Mouse (Mus musculus): ENCODE data around the gene Hist1h2af. TPM values are rescaled to one million over a fixed set of nuclear protein-coding genes. Genes with fewer than 3 reads are reported as not detected.
"Not testable (repeated sequence)": the region's sequence is repeated elsewhere in the genome, so short reads cannot be mapped to it uniquely, and the experiment has no call there.

Hist1h2af gene
- total RNA-seq, 2 experiments from 2014 or later: 2.0 TPM; not detected in 1

- intact Hi-C loops (cut with DNase I): no loop called here
- DNase-seq: peak; percentile 76
- peak overlapping the region; percentile 81 for H3K4me3 ChIP-seq
- no peak for TF ChIP-seq CTCF (IDR thresholded peaks at IDR 0.05)
- peak overlapping the region; percentile 84 for H3K27ac ChIP-seq
Observed at GRCm38 (mm10) chr13:23554925-23555838, 21.5 kb downstream of the Hist1h2af start.

DNA sequence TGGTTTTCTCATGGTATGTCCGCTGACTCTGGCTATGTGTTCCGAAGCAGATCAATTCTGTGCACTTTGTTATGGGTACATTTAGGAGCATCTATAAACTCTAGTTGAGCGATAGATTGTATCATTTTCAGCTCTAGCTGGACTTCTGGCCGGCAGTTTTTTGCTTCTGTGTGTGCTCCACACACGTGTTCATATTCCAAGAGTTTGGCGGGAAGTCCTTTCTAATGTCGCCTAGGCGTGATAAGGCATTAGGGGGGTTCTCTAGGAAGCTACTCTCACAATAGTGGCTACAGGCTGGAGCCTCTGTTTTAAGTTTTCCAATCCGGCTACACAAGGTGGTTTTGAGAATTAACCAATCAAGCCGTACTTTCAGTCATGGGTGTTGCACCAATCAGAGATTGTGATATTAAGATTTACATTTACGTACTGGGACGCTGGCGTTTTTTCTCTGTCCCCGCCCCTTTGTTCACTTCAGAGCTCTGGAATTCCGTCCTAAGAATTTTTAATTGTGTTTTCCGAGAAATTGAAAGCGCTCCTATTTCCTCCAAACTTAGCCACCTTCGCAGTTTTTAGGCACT lies 22.2 kb downstream of the Hist1h2af start:
- peak; percentile 38 for DNase-seq
- TF ChIP-seq CTCF (IDR thresholded peaks at IDR 0.05): no peak
- peak overlapping the region; percentile 81 for H3K4me3 ChIP-seq
- intact Hi-C loops (cut with DNase I): no loop called here
- H3K27ac ChIP-seq: peak overlapping the region; percentile 84

GRCm38 (mm10) chr13:23556906-23557305 lies 23.2 kb downstream of the Hist1h2af start:
- no peak for DNase-seq
- TF ChIP-seq CTCF (IDR thresholded peaks at IDR 0.05): no peak
- Histone ChIP-seq H3K27ac (no peak overlapping the region), H3K4me3 (no peak overlapping the region)
- intact Hi-C loops (cut with DNase I): no loop called here

GRCm38 (mm10) chr13:23560699-23561098 lies 27.0 kb downstream of the Hist1h2af start:
- not testable (repeated sequence) for H3K27ac ChIP-seq

DNA sequence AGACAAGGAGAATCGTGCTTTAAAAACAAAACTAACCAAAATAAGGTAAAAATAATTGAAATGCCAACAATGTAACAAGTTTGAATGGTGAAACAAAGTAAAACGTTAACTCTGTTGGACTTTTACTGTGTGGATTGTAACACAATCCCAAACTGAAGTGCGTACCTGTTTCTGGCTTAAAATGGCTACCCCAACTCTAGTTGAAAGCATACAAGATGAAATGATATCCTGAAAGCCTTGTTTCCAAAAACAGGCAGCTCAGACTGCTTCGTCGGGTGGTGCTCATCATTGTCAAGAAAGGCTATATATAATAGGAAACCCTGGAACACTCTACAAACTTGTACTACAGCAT lies 27.8 kb downstream of the Hist1h2af start:
- peak overlapping the region; percentile 86 for H3K4me3 ChIP-seq
- H3K27ac ChIP-seq: peak overlapping the region; percentile 98
- intact Hi-C loops (cut with DNase I): loop anchor here (10.0 kb wide), 1 partner anchor 173 kb away; the partner anchor contains the start of gene Hist1h1c
- DNase-seq: not testable (repeated sequence)

More at GRCm38 (mm10) chr13:23560699-23561098, 27.0 kb downstream of the Hist1h2af start:
- DNase-seq, H3K4me3 ChIP-seq: not testable (repeated sequence)
- intact Hi-C loops (cut with DNase I): loop anchor here (10.0 kb wide), 1 partner anchor 174 kb away; the partner anchor contains the start of gene Hist1h1c

- intact Hi-C loops (cut with DNase I): loop anchor here (10.0 kb wide), 1 partner anchor 173 kb away; the partner anchor contains the start of gene Hist1h1c
Observed at GRCm38 (mm10) chr13:23561883-23562659, 28.4 kb downstream of the Hist1h2af start, which contains the start of gene Hist1h3e. TSS of gene Hist1h3e (minus strand) at chr13:23562369.

DNA sequence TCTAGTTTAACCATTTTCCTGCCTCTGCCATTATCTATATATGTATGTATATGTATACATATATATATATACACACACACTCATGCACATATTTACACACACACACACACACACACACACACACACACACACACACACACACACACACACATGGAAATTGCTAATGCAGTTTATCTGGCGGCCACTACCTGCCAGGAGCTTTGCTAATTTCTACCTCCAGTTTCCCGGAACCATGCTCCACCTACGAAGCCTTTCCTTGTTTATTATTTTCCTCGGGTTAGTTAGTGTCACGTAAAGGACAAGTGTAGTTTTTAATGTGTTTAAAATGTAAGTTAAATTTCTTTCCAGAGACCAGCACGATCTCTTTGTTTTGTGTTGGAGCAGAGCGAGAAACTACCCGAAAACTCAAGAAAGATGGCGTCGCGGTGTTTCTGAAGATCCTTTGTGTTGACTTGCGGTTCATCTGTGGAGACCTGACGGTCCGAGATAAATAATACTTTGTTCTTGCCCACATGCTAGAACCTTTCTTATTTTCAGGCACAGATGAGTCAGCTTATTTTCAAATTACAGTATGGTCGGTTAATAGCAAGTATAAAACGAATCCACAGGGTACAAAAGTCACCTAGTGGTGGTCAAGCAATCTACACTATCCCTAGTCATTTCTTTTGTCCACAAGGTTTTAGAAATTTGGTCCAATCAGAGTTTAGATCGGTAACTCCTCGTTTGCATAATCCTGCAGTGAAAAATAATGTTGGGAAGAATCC lies 29.2 kb downstream of the Hist1h2af start:
- Histone ChIP-seq H3K4me3 (peak overlapping the region; percentile 86), H3K27ac (peak overlapping the region; percentile 98)
- DNase-seq: no peak
- intact Hi-C loops (cut with DNase I): loop anchor here (10.0 kb wide), 1 partner anchor 172 kb away; the partner anchor contains the start of gene Hist1h1c
- TF ChIP-seq CTCF (IDR thresholded peaks at IDR 0.05): peak; percentile 58

More at GRCm38 (mm10) chr13:23561883-23562659, 28.4 kb downstream of the Hist1h2af start, which contains the start of gene Hist1h3e:
- peak; percentile 92 for DNase-seq
- Histone ChIP-seq H3K27ac (peak within 1 kb of the TSS; percentile 98), H3K4me3 (peak within 1 kb of the TSS; percentile 86)

- intact Hi-C loops (cut with DNase I): loop anchor here (10.0 kb wide), 1 partner anchor 170 kb away; the partner anchor contains the start of gene Hist1h1c
- no peak for TF ChIP-seq CTCF (IDR thresholded peaks at IDR 0.05)
- Histone ChIP-seq H3K27ac (no peak overlapping the region), H3K4me3 (no peak overlapping the region)
- DNase-seq: no peak
Observed at GRCm38 (mm10) chr13:23564482-23564881, 30.8 kb downstream of the Hist1h2af start.

DNA sequence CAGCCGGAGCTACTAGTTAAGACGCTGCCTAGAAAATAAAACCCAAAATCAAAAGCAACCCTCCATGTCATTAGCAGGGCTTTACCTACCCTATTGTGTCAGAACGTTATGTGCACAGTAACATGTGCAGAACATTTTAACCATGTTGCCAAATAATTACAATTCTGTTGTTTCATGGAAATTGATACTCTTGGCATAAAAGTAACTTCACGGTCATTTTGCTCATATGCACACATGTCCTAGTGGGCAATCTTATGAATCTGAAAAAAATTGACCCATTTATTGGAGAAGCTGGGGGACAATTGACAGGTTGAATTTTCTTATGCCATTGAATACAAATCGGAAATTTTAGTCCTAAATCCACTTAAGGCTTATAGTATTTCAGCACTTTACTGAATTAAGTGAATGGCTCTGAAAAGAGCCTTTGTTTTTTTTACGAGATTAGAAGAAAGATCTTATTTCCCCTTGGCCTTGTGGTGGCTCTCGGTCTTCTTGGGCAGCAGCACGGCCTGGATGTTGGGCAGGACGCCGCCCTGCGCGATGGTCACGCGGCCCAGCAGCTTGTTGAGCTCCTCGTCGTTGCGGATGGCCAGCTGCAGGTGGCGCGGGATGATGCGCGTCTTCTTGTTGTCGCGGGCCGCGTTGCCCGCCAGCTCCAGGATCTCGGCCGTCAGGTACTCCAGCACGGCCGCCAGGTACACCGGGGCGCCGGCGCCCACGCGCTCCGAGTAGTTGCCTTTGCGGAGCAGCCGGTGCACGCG lies 36.7 kb downstream of the Hist1h2af start:
- peak overlapping the region; percentile 70 for H3K4me3 ChIP-seq
- intact Hi-C loops (cut with DNase I); DNase-seq: not testable (repeated sequence)
- TF ChIP-seq CTCF (IDR thresholded peaks at IDR 0.05): peak; percentile 5; the same call in 1 of the 2 replicates
- H3K27ac ChIP-seq: peak overlapping the region; percentile 92

GRCm38 (mm10) chr13:23571022-23571503 lies 37.4 kb downstream of the Hist1h2af start, which contains the start of the genes Hist1h2ae and Hist1h2bg:
TSS of gene Hist1h2ae (minus strand) at chr13:23571220.
TSS of gene Hist1h2bg (plus strand) at chr13:23571396.
- TF ChIP-seq CTCF (IDR thresholded peaks at IDR 0.05): no peak
- Histone ChIP-seq H3K4me3 (peak within 1 kb of the TSS; percentile 70), H3K27ac (peak within 1 kb of the TSS; percentile 92)
- intact Hi-C loops (cut with DNase I): no loop called here
- DNase-seq: peak; percentile 50

GRCm38 (mm10) chr13:23571504-23572217 lies 38.0 kb downstream of the Hist1h2af start:
- Histone ChIP-seq H3K27ac (peak overlapping the region; percentile 92), H3K4me3 (peak overlapping the region; percentile 70)
- intact Hi-C loops (cut with DNase I); DNase-seq: not testable (repeated sequence)
